Mouse (Mus musculus) lung, postnatal 14 days (tissue): Measurements from ENCODE around the gene Dnm3.
A peak's percentile ranks its signal among the peaks of the same experiment; 100 is the strongest.

Experiments used
- DNase-seq: peaks from one replicate; pipeline ENCODE4 v3.0.0; 2021

The Dnm3 gene

GRCm38 (mm10) chr1:161980046-161980445 is 497.8 kb downstream of the Dnm3 start:
- no peak for DNase-seq

DNA sequence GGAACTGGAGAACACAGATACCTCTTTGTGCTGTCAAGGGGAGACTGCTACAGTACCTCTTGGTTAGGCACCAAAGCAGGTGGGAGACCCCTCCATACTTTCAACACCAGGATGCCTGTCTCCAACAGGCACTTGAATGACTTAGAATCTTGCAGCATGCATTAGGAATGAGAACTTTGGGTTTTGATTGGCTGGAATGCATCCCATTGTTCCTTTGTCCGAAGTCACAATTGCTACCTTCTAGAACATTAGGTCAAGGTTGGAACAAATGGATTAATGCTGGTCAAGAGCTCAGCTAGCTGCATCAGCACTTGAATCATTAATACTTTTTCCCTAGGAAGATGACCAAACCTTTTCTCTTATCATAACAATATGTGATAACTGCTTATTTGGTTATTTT is 498.3 kb downstream of the Dnm3 start, which contains the start of gene 4930558K02Rik:
Gene 4930558K02Rik (minus strand): TSS at position 101 of the 400 bp plus-strand sequence.
- no peak for DNase-seq

DNA sequence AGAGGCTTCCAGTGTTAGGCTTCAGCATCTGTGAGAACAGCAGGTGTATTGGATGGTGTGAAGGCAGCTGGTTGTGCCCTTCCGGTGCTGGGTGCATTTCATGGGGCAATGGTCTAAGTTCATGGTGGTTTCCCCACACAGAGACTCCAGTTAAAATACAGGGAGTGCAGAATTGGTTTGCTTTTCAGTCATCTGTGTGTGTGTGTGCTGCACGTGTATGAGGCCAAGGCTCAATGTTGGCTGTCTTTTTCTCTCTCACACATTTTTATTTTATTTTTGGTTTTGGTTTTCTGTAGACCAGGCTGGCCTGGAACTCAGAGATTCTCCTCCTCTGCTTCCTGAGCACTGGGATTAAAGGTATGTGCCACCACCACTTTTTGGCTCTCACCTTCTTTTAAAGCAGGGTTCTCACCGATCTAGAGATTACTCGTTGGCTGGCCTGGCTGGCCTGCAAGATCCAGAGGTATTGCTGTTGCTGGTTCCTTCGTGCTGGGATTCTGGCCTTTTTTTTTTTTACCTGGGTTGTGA is 499.6 kb downstream of the Dnm3 start:
- DNase-seq: no peak

DNA sequence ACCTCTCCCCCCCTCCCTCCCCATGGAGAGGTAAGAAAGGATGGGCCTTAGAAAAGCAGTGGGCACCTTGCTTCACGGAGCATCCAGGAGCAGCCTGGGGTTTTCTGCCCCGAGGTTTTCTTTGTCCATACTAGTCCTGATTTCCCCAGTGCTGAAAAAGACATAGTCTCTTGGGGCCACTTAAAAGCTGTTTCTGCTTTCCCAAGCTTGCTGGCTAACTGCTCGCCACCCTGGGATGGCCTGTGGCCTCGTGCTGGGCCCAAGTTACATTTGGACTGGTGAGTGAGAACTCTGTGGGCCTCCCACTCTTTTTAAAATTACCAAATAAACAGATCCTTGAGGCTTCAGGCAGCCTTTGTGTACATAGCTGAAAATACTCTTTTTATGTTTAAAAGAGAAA is 500.5 kb downstream of the Dnm3 start:
- DNase-seq: no peak

DNA sequence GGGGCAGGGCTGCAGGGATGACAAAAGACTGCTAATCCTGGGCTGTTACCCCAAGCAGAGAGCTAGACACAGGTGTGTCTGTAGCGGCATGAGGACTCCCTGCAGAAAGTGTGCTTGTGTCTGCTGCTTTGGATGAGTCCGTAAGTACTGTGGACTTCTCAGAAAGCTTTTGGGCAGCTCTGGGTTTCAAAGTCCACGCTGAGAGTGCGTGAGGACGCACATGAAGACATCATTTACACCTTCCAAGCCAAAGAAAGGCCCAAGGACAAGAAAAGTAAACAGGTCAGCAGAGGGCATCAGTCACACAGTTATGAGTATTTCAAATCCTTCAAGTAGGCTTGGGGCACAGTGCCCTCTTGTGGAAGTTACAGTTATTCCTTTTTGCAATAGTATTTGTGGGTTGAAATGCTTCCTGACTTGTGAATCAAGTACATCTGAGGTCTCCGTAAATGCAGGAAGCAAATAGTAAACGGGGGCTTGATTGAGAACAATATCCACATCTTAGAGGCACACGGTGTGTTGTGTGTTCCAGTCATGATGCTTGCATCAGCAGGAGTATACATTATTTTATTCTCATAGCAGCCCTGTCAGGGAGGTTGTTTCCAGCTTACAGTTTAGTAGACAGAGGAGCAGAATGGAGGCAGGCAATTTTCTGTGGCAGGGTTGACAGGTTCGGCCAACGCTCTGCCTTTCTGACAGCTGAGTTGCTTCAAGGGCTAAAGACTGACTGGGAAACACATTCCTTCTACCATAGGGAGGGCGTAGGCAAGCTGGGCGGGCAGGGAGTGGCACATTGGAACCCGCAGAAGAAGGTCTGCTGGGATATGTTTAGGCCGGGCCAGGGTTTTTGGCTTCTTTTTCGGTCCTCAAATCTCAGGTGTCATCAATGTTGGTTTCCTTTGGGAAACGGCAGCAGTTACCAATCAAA is 501.3 kb downstream of the Dnm3 start:
- peak; percentile 86 for DNase-seq

- no peak for DNase-seq
These were observed 505.6 kb downstream of the Dnm3 start for GRCm38 (mm10) chr1:161972233-161972632.

GRCm38 (mm10) chr1:161970874-161971273 is 507.0 kb downstream of the Dnm3 start:
- DNase-seq: no peak

DNA sequence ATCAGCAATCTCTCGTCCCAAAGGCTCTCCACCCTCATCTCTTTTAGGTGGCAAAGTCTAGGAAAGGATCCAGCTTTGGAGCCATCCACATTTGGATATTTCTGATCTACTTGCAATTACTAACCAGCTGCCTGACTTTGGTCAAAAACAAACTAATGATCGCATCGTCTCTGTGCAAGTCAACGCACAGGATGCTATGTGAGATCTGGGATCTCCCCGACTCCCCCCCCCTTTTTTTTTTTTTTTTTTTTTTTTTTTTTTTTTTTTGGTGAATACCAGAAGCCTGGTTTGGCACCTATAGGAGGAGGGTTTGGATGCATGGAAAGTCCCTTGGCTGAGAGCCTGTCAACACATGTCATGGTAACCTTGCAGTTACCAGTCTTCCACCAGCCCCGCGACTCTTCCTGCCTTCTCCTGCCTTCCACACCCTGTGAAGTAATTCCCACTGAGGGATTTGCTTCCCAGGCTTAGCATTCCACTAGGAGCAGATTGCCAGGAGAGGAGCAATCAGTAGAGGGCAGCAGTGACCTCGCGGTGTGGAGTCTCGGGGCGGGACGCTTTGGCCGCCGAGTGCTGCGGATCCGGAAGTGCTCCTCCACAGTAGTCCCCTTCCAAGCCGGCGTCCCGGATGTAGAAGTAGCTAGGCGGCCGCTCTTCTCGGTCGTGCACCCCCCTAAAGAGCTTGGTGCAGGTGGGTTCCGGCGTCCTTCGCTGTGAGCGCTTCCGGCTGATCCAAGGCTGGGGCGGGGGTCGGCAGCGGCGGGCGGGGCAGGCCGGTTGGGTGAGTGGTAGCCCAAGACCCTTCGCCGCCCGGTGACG is 509.0 kb downstream of the Dnm3 start, which contains the start of gene Pigc:
Gene Pigc (plus strand): TSS at position 598 of the 819 bp plus-strand sequence.
- peak; percentile 96 for DNase-seq

DNA sequence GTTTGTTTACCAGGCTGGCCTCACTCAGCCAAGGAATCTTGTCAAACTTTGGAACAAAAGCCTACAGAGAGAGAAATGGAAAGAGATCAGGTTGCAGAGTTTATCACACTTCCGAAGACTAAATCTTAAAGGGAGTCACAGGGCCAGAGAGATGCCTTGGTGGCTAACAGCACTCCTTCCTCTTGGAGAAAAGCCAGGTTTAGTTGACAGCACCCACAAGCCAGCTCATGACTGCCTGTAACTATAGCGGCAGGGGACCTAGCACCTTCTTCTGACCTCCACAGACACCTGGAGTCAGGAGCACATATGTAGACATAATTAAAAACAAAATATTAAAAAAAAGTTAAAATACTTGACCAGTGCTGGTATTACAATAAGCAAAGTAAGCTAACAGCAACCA is 509.9 kb downstream of the Dnm3 start:
- DNase-seq: no peak

- peak; percentile 22 for DNase-seq
These were observed 515.1 kb downstream of the Dnm3 start for GRCm38 (mm10) chr1:161962465-161963377.

DNA sequence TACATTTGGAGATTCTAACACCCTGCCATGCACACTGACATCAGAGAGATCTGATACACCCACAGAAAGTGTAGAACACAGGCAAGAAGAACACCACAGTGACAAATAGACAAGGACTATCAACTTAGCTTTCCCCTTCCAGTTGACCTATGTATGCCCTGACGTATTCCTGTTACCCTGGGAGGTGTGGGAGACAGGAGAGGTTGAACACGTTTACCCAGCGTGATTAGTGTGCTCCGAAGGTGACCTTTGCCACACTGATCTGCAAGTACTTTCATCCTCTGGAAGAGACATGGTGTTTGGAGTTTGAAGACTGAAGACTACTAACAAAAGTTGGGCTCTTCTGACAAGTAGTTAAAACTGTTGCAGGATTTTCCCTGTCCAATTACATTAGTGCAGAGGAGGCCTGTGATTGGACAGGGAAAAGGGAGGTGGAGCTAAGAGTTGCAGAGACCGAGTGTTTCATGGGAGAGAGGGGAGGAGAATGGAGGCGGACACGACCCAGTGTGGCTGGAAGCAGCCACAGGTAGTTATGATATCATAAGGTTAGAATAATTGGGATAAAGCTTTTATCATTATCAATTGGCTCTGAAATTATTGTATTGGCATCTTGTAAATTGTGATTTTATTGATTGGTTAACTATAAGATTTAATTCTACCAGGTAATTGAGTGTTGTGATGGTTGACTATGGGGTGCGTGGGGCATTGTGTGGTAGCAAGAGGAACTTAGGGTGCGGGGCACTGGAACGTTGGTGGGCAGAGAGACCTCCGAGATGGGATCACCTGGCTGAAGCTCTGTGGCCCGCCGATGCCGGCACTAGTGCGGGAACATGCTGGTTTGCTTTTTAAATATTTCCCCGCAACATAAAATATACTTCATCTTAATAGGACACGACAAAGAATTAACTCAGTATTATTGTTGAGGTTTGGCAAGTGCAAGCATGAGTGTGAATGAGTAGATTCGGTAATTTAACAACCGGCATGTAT is 519.6 kb downstream of the Dnm3 start:
- DNase-seq: no peak

GRCm38 (mm10) chr1:161955846-161956245 is 522.0 kb downstream of the Dnm3 start:
- no peak for DNase-seq

GRCm38 (mm10) chr1:161952599-161952998 is 525.2 kb downstream of the Dnm3 start:
- no peak for DNase-seq

DNA sequence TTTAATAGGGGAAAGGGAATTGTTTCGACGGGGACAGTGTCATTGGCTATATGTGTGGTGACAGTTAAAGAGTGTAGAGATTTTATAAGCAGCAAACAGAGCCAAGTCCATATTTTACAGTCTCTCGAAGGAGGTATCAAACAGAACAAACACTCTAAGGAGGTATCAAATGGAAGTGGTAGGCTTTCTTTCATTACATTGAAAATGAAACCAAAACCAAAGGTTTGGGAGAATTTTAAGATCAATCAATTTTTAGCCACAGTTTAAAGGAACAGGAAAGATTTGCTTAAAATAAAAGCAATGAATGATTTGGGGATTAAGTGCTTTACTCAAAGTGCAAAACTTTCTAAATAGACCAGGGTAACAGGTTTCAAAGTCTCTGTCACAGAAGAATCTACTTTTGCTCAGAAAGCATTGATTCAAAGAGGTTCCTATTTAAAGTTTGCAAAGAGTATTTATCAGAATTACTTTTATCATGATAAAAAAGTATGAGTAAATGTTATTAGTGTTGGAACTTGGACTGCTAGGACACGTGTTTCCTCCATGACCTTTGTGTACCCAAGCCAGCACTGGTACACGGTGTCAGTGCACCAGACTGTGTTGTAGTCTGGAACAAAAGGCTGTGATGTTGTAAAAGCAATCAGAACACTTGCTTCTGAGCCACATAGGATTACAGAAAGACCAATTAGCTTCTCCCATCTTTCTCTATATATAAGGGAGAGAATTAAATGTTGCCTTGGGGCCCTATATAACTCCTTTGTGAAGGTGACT is 526.6 kb downstream of the Dnm3 start:
- no peak for DNase-seq

DNA sequence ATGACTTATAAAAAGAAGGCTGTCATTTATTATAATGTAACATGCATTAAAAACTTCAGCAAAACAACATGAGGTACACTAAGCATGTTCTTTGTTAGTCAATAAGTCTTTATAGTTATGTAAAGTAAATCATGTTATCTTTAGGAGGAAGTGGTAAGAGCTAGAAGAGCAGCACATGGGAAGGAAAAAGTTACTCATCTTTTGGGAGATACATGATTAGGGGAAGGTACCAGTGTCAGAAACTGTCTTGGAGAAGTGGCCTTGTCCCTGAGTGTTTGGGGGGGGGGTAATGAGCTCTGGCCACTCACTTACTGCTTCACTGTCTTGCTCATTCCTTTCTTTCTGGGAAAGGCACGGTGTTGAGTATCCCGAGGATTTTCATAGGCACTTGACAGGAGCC is 535.8 kb downstream of the Dnm3 start:
- no peak for DNase-seq
